Mouse (Mus musculus) naive thymus-derived CD4-positive, alpha-beta T cell, adult 2 months (primary cell): ENCODE data around the gene Whamm.

Experiments used
- DNase-seq: peaks from one replicate; pipeline ENCODE4 v3.0.0-alpha.2; 2011; ENCODE audit warnings: low read depth

The Whamm gene

GRCm38 (mm10) chr7:81597660-81598059 is 26.6 kb downstream of the Whamm start:
- no peak for DNase-seq

GRCm38 (mm10) chr7:81599379-81600280 is 28.6 kb downstream of the Whamm start:
- no peak for DNase-seq

GRCm38 (mm10) chr7:81604991-81605390 is 33.9 kb downstream of the Whamm start:
- no peak for DNase-seq

- DNase-seq = no peak
Measured at GRCm38 (mm10) chr7:81605489-81605888, 34.4 kb downstream of the Whamm start.

- no peak for DNase-seq
Measured at GRCm38 (mm10) chr7:81606452-81606851, 35.4 kb downstream of the Whamm start.

- DNase-seq = peak; percentile 12
Measured at GRCm38 (mm10) chr7:81610125-81610524, 39.1 kb downstream of the Whamm start.

GRCm38 (mm10) chr7:81612856-81613635 is 42.0 kb downstream of the Whamm start:
- no peak for DNase-seq

GRCm38 (mm10) chr7:81615031-81615430 is 44.0 kb downstream of the Whamm start:
- no peak for DNase-seq

GRCm38 (mm10) chr7:81622793-81623192 is 51.7 kb downstream of the Whamm start:
- DNase-seq = no peak

GRCm38 (mm10) chr7:81623767-81624166 is 52.7 kb downstream of the Whamm start:
- no peak for DNase-seq

GRCm38 (mm10) chr7:81626460-81626859 is 55.4 kb downstream of the Whamm start:
- DNase-seq = peak; percentile 40

- DNase-seq = no peak
Measured at GRCm38 (mm10) chr7:81631261-81631660, 60.2 kb downstream of the Whamm start.

- DNase-seq = no peak
Measured at GRCm38 (mm10) chr7:81632586-81632985, 61.5 kb downstream of the Whamm start.

GRCm38 (mm10) chr7:81641101-81641500 is 70.0 kb downstream of the Whamm start:
- no peak for DNase-seq

GRCm38 (mm10) chr7:81644551-81645235 is 73.6 kb downstream of the Whamm start:
- DNase-seq = no peak
